Mouse (Mus musculus): Measurements from ENCODE around the gene Tgfa.

Tgfa gene

GRCm38 (mm10) chr6:86232367-86232766, 37.3 kb downstream of the Tgfa start:
- no peak for DNase-seq (ENCODE audit: low spot score)

GRCm38 (mm10) chr6:86233512-86234430, 38.7 kb downstream of the Tgfa start:
- no peak for DNase-seq (ENCODE audit: low spot score)

GRCm38 (mm10) chr6:86244866-86245265, 49.8 kb downstream of the Tgfa start:
- no peak for DNase-seq (ENCODE audit: low spot score)

- no peak for DNase-seq (ENCODE audit: low spot score)
These were observed 50.9 kb downstream of the Tgfa start for GRCm38 (mm10) chr6:86245965-86246364.

GRCm38 (mm10) chr6:86248562-86248961, 53.5 kb downstream of the Tgfa start:
- DNase-seq (ENCODE audit: low spot score), result no peak

- DNase-seq (ENCODE audit: low spot score), result no peak
These were observed 54.0 kb downstream of the Tgfa start for GRCm38 (mm10) chr6:86249042-86249441.

- no peak for DNase-seq (ENCODE audit: low spot score)
These were observed 55.2 kb downstream of the Tgfa start for GRCm38 (mm10) chr6:86250236-86250635.

- no peak for DNase-seq (ENCODE audit: low spot score)
These were observed 55.8 kb downstream of the Tgfa start for GRCm38 (mm10) chr6:86250830-86251229.

- DNase-seq (ENCODE audit: low spot score), result no peak
These were observed 57.4 kb downstream of the Tgfa start for GRCm38 (mm10) chr6:86252176-86253125.

GRCm38 (mm10) chr6:86255899-86256298, 60.9 kb downstream of the Tgfa start:
- no peak for DNase-seq (ENCODE audit: low spot score)

GRCm38 (mm10) chr6:86259242-86259641, 64.2 kb downstream of the Tgfa start:
- no peak for DNase-seq (ENCODE audit: low spot score)

- DNase-seq (ENCODE audit: low spot score), result no peak
These were observed 65.5 kb downstream of the Tgfa start for GRCm38 (mm10) chr6:86260322-86261050.

GRCm38 (mm10) chr6:86266786-86267185, 71.8 kb downstream of the Tgfa start:
- no peak for DNase-seq (ENCODE audit: low spot score)

- no peak for DNase-seq (ENCODE audit: low spot score)
These were observed 75.5 kb downstream of the Tgfa start for GRCm38 (mm10) chr6:86270373-86271068.

- DNase-seq (ENCODE audit: low spot score), result no peak
These were observed 76.1 kb downstream of the Tgfa start for GRCm38 (mm10) chr6:86271130-86271529.

- no peak for DNase-seq (ENCODE audit: low spot score)
These were observed 80.7 kb downstream of the Tgfa start for GRCm38 (mm10) chr6:86275704-86276103.

GRCm38 (mm10) chr6:86276816-86277215, 81.8 kb downstream of the Tgfa start:
- DNase-seq (ENCODE audit: low spot score), result no peak

GRCm38 (mm10) chr6:86277620-86278019, 82.6 kb downstream of the Tgfa start:
- no peak for DNase-seq (ENCODE audit: low spot score)

- DNase-seq (ENCODE audit: low spot score), result no peak
These were observed 86.7 kb downstream of the Tgfa start for GRCm38 (mm10) chr6:86281573-86282210.

GRCm38 (mm10) chr6:86293301-86293700, 98.3 kb downstream of the Tgfa start:
- DNase-seq (ENCODE audit: low spot score), result no peak

- no peak for DNase-seq (ENCODE audit: low spot score)
These were observed 100.4 kb downstream of the Tgfa start for GRCm38 (mm10) chr6:86295451-86295850.
